Mouse (Mus musculus) megakaryocyte, embryonic 14.5 days (primary cell): Measurements from ENCODE around the gene Lrrc1. TPM values are rescaled to one million over a fixed set of nuclear protein-coding genes. Genes with fewer than 3 reads are reported as not detected.
A peak's percentile ranks its signal among the peaks of the same experiment; 100 is the strongest.

Experiments
- H3K27me3 ChIP-seq: replicated peaks from 2 replicates; pipeline ENCODE3; 2012; ENCODE audit warnings: inconsistent platforms
- H3K36me3 ChIP-seq: replicated peaks from 2 replicates; pipeline ENCODE3; 2012; ENCODE audit warnings: low read length, inconsistent platforms, mixed read lengths
- H3K4me1 ChIP-seq: 2 replicates; pipeline ENCODE4 v1.6.1; 2012; ENCODE audit warnings: inconsistent platforms
- H3K4me3 ChIP-seq: replicated peaks from 2 replicates; pipeline ENCODE3; 2012; ENCODE audit warnings: moderate library complexity, mild to moderate bottlenecking, inconsistent platforms
- H3K9me3 ChIP-seq: 2 replicates; pipeline ENCODE4 v1.6.1; 2012; ENCODE audit warnings: inconsistent platforms
- FLI1 ChIP-seq: IDR thresholded peaks from 2 replicates; pipeline ENCODE4 v1.6.1; 2012; ENCODE audit warnings: low read length, inconsistent platforms, mixed read lengths
- GATA1 ChIP-seq: IDR thresholded peaks from 3 replicates; pipeline ENCODE4 v1.6.1; 2012; ENCODE audit warnings: mixed read lengths, low read length, inconsistent platforms, borderline replicate concordance
- polyA plus RNA-seq: library from polyadenylated mRNA; stranded (reverse); fragments of >175 nt; gene quantifications from 2 replicates; pipeline ENCODE4 v1.2.3, GENCODE M21; 2012; ENCODE audit warnings: low replicate concordance; ENCODE audit not compliant: insufficient read depth

The Lrrc1 gene
- polyA plus RNA-seq, 1 experiment = 9.3 TPM

- H3K9me3 ChIP-seq = peaks cover 17% of the 10 kb centered on the region
- H3K4me1 ChIP-seq = no peaks in the 10 kb centered on the region
- TF ChIP-seq GATA1 (no peak), FLI1 (no peak)
- peaks cover 5% of the 10 kb centered on the region for H3K36me3 ChIP-seq
- no peaks in the 10 kb centered on the region for H3K27me3 ChIP-seq
- H3K4me3 ChIP-seq = no peak overlapping the region
These were observed 57.2 kb downstream of the Lrrc1 start for GRCm38 (mm10) chr9:77487427-77487826.

GRCm38 (mm10) chr9:77485915-77486314 lies 58.8 kb downstream of the Lrrc1 start:
- TF ChIP-seq GATA1 (no peak), FLI1 (no peak)
- Histone ChIP-seq H3K4me1 (no peaks in the 10 kb centered on the region), H3K27me3 (no peaks in the 10 kb centered on the region), H3K4me3 (peak overlapping the region; percentile 18), H3K9me3 (peaks cover 26% of the 10 kb centered on the region), H3K36me3 (peaks cover 12% of the 10 kb centered on the region)

- Histone ChIP-seq H3K4me1 (peaks cover 4% of the 10 kb centered on the region; the same call in 1 of the 2 replicates), H3K9me3 (peaks cover 26% of the 10 kb centered on the region), H3K4me3 (no peak overlapping the region), H3K36me3 (peaks cover 13% of the 10 kb centered on the region), H3K27me3 (no peaks in the 10 kb centered on the region)
- TF ChIP-seq GATA1 (no peak), FLI1 (no peak)
These were observed 59.9 kb downstream of the Lrrc1 start for GRCm38 (mm10) chr9:77484751-77485150.

GRCm38 (mm10) chr9:77483559-77483958 lies 61.1 kb downstream of the Lrrc1 start:
- H3K36me3 ChIP-seq = peaks cover 13% of the 10 kb centered on the region
- no peaks in the 10 kb centered on the region for H3K27me3 ChIP-seq
- H3K9me3 ChIP-seq = peaks cover 26% of the 10 kb centered on the region
- H3K4me3 ChIP-seq = no peak overlapping the region
- peaks cover 4% of the 10 kb centered on the region; the same call in 1 of the 2 replicates for H3K4me1 ChIP-seq
- no peak for TF ChIP-seq FLI1
- no peak for TF ChIP-seq GATA1

GRCm38 (mm10) chr9:77482281-77482680 lies 62.4 kb downstream of the Lrrc1 start:
- peaks cover 11% of the 10 kb centered on the region for H3K36me3 ChIP-seq
- H3K4me1 ChIP-seq = peaks cover 4% of the 10 kb centered on the region; the same call in 1 of the 2 replicates
- TF ChIP-seq GATA1 (no peak), FLI1 (no peak)
- H3K9me3 ChIP-seq = peaks cover 26% of the 10 kb centered on the region
- H3K27me3 ChIP-seq = no peaks in the 10 kb centered on the region
- no peak overlapping the region for H3K4me3 ChIP-seq

GRCm38 (mm10) chr9:77481380-77481779 lies 63.3 kb downstream of the Lrrc1 start:
- TF ChIP-seq GATA1 (no peak), FLI1 (no peak)
- Histone ChIP-seq H3K27me3 (no peaks in the 10 kb centered on the region), H3K9me3 (peaks cover 26% of the 10 kb centered on the region)

GRCm38 (mm10) chr9:77480574-77481319 lies 63.9 kb downstream of the Lrrc1 start:
- H3K9me3 ChIP-seq = peaks cover 23% of the 10 kb centered on the region
- peaks cover 11% of the 10 kb centered on the region for H3K36me3 ChIP-seq
- no peak overlapping the region for H3K4me3 ChIP-seq
- H3K4me1 ChIP-seq = peaks cover 4% of the 10 kb centered on the region; the same call in 1 of the 2 replicates
- no peaks in the 10 kb centered on the region for H3K27me3 ChIP-seq
- no peak for TF ChIP-seq GATA1
- TF ChIP-seq FLI1 = no peak

More at GRCm38 (mm10) chr9:77481380-77481779, 63.3 kb downstream of the Lrrc1 start:
- Histone ChIP-seq H3K4me1 (peaks cover 4% of the 10 kb centered on the region; the same call in 1 of the 2 replicates), H3K4me3 (no peak overlapping the region), H3K36me3 (peaks cover 11% of the 10 kb centered on the region)

GRCm38 (mm10) chr9:77480001-77480400 lies 64.7 kb downstream of the Lrrc1 start:
- no peaks in the 10 kb centered on the region for H3K27me3 ChIP-seq
- peaks cover 4% of the 10 kb centered on the region; the same call in 1 of the 2 replicates for H3K4me1 ChIP-seq
- peaks cover 21% of the 10 kb centered on the region for H3K9me3 ChIP-seq
- peaks cover 11% of the 10 kb centered on the region for H3K36me3 ChIP-seq
- no peak overlapping the region for H3K4me3 ChIP-seq
- TF ChIP-seq GATA1 = no peak
- TF ChIP-seq FLI1 = no peak

- Histone ChIP-seq H3K4me1 (peaks cover 4% of the 10 kb centered on the region; the same call in 1 of the 2 replicates), H3K27me3 (no peaks in the 10 kb centered on the region), H3K4me3 (no peak overlapping the region), H3K9me3 (peaks cover 17% of the 10 kb centered on the region), H3K36me3 (peaks cover 13% of the 10 kb centered on the region)
- TF ChIP-seq GATA1 (no peak), FLI1 (no peak)
These were observed 66.3 kb downstream of the Lrrc1 start for GRCm38 (mm10) chr9:77478166-77478920.

- no peak for TF ChIP-seq GATA1
- no peak for TF ChIP-seq FLI1
- Histone ChIP-seq H3K4me3 (no peak overlapping the region), H3K36me3 (peaks cover 5% of the 10 kb centered on the region), H3K9me3 (no peaks in the 10 kb centered on the region), H3K4me1 (no peaks in the 10 kb centered on the region), H3K27me3 (no peaks in the 10 kb centered on the region)
These were observed 70.1 kb downstream of the Lrrc1 start for GRCm38 (mm10) chr9:77474535-77474934.
